Mouse (Mus musculus) heart, adult 2 months (tissue): ENCODE measurements around the gene Morc4.

Experiments
- CTCF ChIP-seq: fragments of 200-600 bp; IDR thresholded peaks from 2 replicates; pipeline ENCODE4 v1.8.1; 2022; ENCODE audit warnings: antibody characterized with exemption, mild to moderate bottlenecking, moderate library complexity
- POLR2A ChIP-seq: fragments of 200-500 bp; IDR thresholded peaks from 2 replicates; pipeline ENCODE4 v1.6.1; 2011; ENCODE audit warnings: mild to moderate bottlenecking, low read depth, low read length, control low read depth; ENCODE audit not compliant: insufficient read depth

- TF ChIP-seq CTCF (no peak), POLR2A (no peak)
These were observed 46.1 kb downstream of the Morc4 start for GRCm38 (mm10) chrX:139825402-139825801.
